Mouse (Mus musculus) liver, adult 2 months (tissue): ENCODE measurements around the gene Evc2.

ENCODE experiments used
- CTCF ChIP-seq: fragments of 200-500 bp; IDR thresholded peaks from 2 replicates; pipeline ENCODE4 v1.5.1; 2011; ENCODE audit warnings: low read depth, low read length, control low read depth
- POLR2A ChIP-seq: fragments of 200-500 bp; IDR thresholded peaks from 2 replicates; pipeline ENCODE4 v1.6.1; 2011; ENCODE audit warnings: low read length, control low read depth; ENCODE audit not compliant: insufficient read depth; ENCODE audit errors: extremely low read depth

GRCm38 (mm10) chr5:37312980-37313722, 25.1 kb upstream of the Evc2 start:
- TF ChIP-seq CTCF, result no peak
- TF ChIP-seq POLR2A, result no peak
